Mouse (Mus musculus) hindbrain, embryonic 12.5 days (tissue): Measurements from ENCODE around the gene Slc2a12. TPM values are rescaled to one million over a fixed set of nuclear protein-coding genes. Genes with fewer than 3 reads are reported as not detected.

Source experiments
- ATAC-seq: fragments of 200-750 bp; cut with Nextera tagmentation; 2 replicates; pipeline ENCODE4 v1.8.0; 2017; ENCODE audit warnings: moderate TSS enrichment; ENCODE audit not compliant: low FRiP score
- H3K27ac ChIP-seq: fragments of 300-500 bp; sonication (generic); 2 replicates; pipeline ENCODE4 v1.5.1; 2016; ENCODE audit warnings: mild to moderate bottlenecking
- H3K27me3 ChIP-seq: fragments of 300-500 bp; sonication (generic); 2 replicates; pipeline ENCODE4 v1.6.1; 2016; ENCODE audit warnings: mild to moderate bottlenecking
- H3K36me3 ChIP-seq: fragments of 300-500 bp; sonication (generic); 2 replicates; pipeline ENCODE4 v1.6.1; 2016; ENCODE audit warnings: mild to moderate bottlenecking
- H3K4me1 ChIP-seq: fragments of 300-500 bp; sonication (generic); 2 replicates; pipeline ENCODE4 v1.6.1; 2016
- H3K4me2 ChIP-seq: fragments of 300-500 bp; sonication (generic); replicated peaks from 2 replicates; pipeline ENCODE4 v1.6.1; 2016; ENCODE audit warnings: mild to moderate bottlenecking
- H3K4me3 ChIP-seq: fragments of 300-500 bp; sonication (generic); 2 replicates; pipeline ENCODE4 v1.5.1; 2016; ENCODE audit warnings: mild to moderate bottlenecking
- H3K9ac ChIP-seq: fragments of 300-500 bp; sonication (generic); 2 replicates; pipeline ENCODE4 v1.6.1; 2016; ENCODE audit warnings: mild to moderate bottlenecking, moderate library complexity
- H3K9me3 ChIP-seq: fragments of 300-500 bp; sonication (generic); replicated peaks from 2 replicates; pipeline ENCODE4 v1.6.1; 2016; ENCODE audit warnings: mild to moderate bottlenecking
- WGBS: fragments of 180-500 bp; shearing (Covaris S2); methylation state at CpG from one replicate; pipeline ENCODE4 v1.1.7; 2016; 5-methylcytosine and 5-hydroxymethylcytosine counted together
- polyA plus RNA-seq: library from polyadenylated mRNA; unstranded; fragments of >200 nt; fragmentation: Nextera tagmentation; extraction: Ambion mirVana; gene quantifications from 2 replicates; pipeline ENCODE4 v1.2.1, GENCODE M21; 2016

Gene Slc2a12
- polyA plus RNA-seq, 1 experiment from 2014 or later: 3.7 TPM

DNA sequence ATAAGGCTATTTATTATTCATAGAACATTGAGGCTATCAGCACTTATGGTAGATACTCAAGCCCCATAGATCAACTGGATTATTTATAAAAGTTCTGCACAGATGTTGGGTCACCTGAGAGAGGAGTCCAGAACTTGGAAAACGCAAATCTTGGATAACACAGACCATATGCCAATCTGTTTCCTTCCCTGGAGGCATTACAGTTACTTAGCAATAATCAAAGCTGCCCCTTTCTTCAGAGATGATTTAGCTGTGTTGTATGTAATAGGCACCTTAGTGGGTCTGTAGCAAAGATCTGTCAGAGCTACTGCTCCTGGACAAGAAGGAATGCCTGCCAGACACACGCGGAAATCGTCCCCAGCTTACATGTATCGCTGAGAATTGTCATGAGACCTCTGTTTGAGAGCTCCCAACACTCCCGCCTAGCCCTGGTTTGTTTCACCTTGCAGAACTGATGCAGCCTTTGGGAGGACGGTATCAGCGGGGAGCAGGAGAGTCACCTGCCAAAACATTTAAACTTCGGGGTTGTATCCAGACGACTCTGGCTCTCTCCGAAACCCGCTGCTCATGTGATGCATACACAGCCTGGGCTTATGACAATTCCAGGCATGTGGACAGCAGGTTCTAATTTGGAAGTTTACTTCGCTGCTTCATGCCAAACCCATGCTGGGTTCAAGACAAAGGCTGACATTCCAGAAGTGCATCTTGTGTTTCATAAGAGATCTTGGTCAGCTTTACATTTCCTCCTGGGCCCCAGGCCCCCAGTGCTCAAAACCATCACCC is 31.2 kb downstream of the Slc2a12 start:
- no peak for ATAC-seq
- 64% methylated on average over 13 of the region's 13 CpGs for WGBS
- no peak overlapping the region for H3K4me3 ChIP-seq
- H3K27ac ChIP-seq: no peak overlapping the region
- H3K4me2 ChIP-seq: no peak overlapping the region
- H3K4me1 ChIP-seq: peaks cover 7% of the 10 kb centered on the region; the same call in 1 of the 2 replicates
- no peaks in the 10 kb centered on the region for H3K27me3 ChIP-seq
- no peaks in the 10 kb centered on the region for H3K9me3 ChIP-seq
- no peak overlapping the region for H3K9ac ChIP-seq
- no peaks in the 10 kb centered on the region for H3K36me3 ChIP-seq

DNA sequence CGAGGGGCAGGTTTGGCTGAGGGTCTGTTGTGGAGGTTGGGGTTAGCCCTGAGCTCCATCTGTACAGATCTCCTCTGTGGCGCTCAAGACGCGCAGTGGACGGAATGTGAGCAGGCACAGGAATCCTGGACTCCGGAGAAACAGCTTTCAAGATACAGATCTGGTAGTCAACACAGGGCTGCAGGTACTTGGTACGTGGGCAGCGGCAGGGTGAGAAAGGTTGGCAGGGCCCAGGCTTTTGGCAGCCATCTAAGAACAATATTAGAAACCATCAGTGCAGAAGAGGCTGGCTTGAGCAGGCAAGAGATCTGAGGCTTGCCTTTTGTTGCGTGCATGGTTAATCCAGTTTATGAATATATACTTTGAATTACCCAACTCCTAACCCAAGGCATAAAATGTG is 51.4 kb downstream of the Slc2a12 start:
- Histone ChIP-seq H3K36me3 (peaks cover 9% of the 10 kb centered on the region), H3K27ac (no peak overlapping the region), H3K4me3 (no peak overlapping the region), H3K4me1 (peaks cover 13% of the 10 kb centered on the region; the same call in 1 of the 2 replicates), H3K9me3 (no peaks in the 10 kb centered on the region), H3K9ac (no peak overlapping the region), H3K27me3 (no peaks in the 10 kb centered on the region), H3K4me2 (no peak overlapping the region)
- ATAC-seq: no peak
- 95% methylated on average over 9 of the region's 9 CpGs for WGBS

DNA sequence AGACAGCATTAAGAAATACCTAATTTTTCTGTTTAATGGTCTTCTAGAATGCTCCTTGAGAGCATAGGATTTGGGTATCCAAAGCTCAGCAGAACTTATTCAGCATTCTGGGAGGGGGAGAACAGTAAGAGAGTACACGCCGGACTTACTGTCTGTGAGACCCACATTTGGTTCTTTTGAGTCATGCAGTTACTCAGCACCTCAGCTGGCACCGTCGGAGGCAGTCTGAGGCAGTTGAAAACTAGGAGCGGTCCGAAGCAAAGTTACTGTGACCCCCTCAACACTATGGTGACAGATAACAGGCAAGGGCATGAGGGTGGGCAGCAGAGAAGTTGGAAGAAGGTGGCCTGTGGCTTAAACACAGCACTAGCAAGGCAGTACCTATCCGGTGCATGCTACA is 52.1 kb downstream of the Slc2a12 start:
- H3K4me2 ChIP-seq: no peak overlapping the region
- H3K4me1 ChIP-seq: peaks cover 13% of the 10 kb centered on the region; the same call in 1 of the 2 replicates
- no peak overlapping the region; the same call in 1 of the 2 replicates for H3K27ac ChIP-seq
- peaks cover 9% of the 10 kb centered on the region for H3K36me3 ChIP-seq
- H3K9ac ChIP-seq: no peak overlapping the region
- 83% methylated on average over 7 of the region's 7 CpGs for WGBS
- H3K9me3 ChIP-seq: no peaks in the 10 kb centered on the region
- ATAC-seq: no peak
- no peak overlapping the region for H3K4me3 ChIP-seq
- H3K27me3 ChIP-seq: no peaks in the 10 kb centered on the region

DNA sequence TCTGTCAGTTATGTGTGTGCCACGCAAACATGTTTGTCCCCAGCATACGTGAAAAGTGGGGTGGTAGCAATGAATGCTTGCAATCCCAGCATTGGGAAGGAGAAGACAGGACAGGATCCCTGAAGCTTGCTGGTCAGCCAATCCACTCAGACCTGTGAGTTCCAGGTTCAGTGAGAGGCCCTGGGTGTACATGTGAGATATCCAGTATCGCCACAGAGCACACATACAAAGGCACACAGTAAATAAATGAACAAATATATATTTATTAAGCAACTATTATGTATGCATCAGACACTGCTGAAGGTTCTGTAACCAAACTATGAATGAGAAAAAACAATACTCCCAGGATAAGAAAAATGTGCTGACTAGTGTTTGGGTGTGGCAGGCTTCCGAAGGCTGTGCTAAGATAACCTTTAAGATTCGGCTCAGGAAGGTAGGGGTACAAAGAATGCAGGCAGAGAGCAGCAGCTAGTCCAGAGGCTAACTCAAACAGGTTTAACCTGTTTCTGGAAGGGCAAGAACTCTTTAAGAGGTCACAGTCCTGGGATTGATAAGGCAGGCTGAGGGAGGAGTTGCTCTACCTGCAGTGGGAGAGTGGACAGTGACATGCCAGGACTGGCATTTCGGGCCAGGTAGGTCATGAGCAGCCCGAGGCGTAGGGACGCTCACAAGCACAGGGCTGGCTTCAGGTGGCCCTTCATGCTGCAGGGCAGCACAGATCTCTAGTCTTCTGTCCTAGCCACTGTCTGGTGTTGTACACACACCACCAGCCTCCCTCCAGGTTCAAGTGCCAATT is 53.5 kb downstream of the Slc2a12 start:
- no peaks in the 10 kb centered on the region for H3K27me3 ChIP-seq
- ATAC-seq: no peak
- no peaks in the 10 kb centered on the region for H3K9me3 ChIP-seq
- whole genome bisulfite sequencing: 90% methylated on average over 9 of the region's 9 CpGs
- H3K4me1 ChIP-seq: peaks cover 13% of the 10 kb centered on the region; the same call in 1 of the 2 replicates
- H3K27ac ChIP-seq: no peak overlapping the region
- H3K4me2 ChIP-seq: no peak overlapping the region
- peaks cover 13% of the 10 kb centered on the region for H3K36me3 ChIP-seq
- H3K9ac ChIP-seq: no peak overlapping the region
- no peak overlapping the region for H3K4me3 ChIP-seq

DNA sequence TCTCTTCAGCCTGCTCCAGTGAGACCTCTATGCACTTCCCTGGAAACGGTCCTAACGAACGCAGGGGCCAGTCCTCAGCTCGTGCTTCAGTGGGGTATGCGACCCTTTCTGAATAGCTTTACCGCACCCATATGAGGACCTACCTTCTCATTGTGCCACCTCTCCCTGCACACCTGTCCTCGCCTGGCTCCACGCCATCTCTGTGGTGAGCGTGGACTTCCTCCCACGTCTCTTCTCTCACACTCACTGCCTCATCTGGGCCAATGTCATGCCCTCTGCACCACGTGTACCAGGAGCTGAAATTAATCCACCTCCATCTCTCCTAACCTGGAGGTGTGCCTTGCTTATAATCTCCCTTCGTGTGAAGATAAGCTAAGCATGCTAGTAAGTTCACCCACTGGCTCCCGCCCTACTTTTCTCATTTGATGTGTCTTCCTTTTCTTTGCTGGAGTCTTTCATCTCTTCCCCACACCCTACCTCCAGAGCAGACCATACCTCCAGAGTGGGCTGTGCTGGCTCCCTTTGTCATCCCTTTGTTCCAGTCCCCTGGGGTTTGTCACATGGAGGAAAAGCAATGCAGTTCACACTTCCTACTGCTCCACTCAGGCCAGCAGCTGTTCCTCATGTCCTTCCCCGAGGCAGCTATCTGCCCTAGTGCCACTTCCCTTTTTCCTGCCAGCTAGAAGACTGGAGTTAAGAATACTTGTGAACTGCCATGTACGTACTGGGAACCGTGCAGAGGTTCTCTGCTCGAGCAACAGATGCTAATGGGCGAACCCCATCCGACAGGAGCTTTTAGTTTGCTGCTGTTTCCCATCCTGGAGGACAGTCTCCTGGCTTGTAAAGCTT is 54.9 kb downstream of the Slc2a12 start:
- WGBS: 84% methylated on average over 19 of the region's 19 CpGs
- Histone ChIP-seq H3K27ac (no peak overlapping the region), H3K4me1 (peaks cover 13% of the 10 kb centered on the region; the same call in 1 of the 2 replicates), H3K9me3 (no peaks in the 10 kb centered on the region), H3K36me3 (peaks cover 19% of the 10 kb centered on the region), H3K9ac (no peak overlapping the region), H3K4me3 (no peak overlapping the region), H3K27me3 (no peaks in the 10 kb centered on the region), H3K4me2 (no peak overlapping the region)
- ATAC-seq: no peak

DNA sequence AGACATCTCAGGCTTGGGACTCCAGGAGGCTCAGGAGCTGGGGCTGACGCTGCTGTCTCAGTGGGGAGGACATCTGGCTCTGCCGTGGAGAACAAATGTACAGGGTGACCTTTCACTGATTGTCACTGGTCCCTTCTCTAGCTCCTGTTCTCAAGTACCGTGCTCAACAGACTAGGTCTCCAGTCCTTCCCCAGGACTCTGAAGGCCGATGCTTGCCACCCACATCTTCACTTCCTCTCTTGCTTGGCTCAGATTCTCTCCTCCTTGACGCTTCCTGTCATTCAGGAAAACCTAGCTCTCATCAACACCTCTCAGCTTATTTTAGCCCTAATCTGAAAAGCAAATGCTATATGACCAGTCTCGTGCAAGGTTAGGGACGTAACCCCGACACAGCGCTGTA is 56.0 kb downstream of the Slc2a12 start:
- 81% methylated on average over 9 of the region's 9 CpGs for WGBS
- Histone ChIP-seq H3K4me3 (no peak overlapping the region), H3K27ac (no peak overlapping the region), H3K4me1 (peaks cover 13% of the 10 kb centered on the region; the same call in 1 of the 2 replicates), H3K9me3 (no peaks in the 10 kb centered on the region), H3K36me3 (peaks cover 27% of the 10 kb centered on the region), H3K27me3 (no peaks in the 10 kb centered on the region), H3K9ac (no peak overlapping the region), H3K4me2 (no peak overlapping the region)
- ATAC-seq: no peak

DNA sequence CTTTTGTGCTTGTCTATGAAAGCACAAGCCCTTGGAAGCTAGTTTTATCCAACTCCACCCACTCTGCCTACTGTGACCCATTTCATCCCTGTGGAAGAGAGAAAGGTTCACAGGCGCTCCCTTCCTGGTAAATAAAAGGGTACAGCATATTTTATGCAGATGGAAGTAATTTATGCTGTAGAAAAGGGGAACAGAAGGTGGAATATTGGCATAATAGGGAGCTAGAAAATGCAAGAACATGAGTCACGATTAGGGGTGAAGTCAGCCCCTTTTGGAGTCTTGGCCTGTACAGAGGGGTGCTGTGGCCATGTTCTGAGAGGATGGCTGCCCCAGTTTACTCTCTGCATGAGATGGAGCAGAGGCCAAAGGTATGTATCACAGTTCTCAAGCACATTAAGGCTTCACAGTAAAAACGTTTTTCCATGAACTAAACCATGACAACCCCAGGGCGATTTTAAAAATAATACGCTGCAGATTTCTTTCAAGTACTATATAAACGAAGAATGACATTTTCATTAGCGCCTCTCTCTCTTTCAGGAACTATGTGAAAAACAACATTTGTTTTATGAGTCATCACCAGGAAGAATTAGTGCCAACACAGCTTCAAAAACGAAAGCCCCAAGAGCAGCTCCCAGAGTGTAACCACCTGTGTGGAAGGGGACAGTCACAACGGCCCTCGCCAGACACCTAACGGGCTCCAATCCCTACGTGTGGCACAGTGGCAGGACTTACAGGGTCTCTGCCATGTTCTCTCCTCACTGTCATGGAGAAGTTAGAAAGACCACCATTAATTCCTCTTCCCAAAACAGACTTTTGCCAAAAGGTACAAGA is 56.9 kb downstream of the Slc2a12 start:
- 83% methylated on average over 12 of the region's 12 CpGs for WGBS

DNA sequence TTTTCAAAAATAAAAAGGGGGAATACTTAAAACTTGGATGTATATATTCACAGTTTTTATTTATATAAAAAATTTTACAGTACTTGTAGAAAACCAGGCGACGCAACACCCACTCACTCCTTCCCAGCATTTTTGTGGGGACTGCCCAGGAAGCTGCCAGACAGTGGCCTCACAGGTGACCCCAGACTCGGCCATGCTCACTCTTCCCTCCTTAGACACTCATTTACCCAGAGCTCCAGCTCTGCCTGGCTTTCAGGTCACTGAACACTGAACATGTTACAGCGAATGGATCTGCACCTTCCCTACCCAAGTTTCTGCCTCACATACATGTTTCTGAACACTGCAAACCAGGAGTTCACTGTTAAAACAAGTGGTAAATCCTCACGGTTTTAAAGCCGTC is 59.0 kb downstream of the Slc2a12 start:
- ATAC-seq: no peak
- WGBS: 93% methylated on average over 6 of the region's 6 CpGs
- H3K4me3 ChIP-seq: no peak overlapping the region
- H3K9me3 ChIP-seq: no peaks in the 10 kb centered on the region
- H3K36me3 ChIP-seq: peaks cover 57% of the 10 kb centered on the region
- H3K27me3 ChIP-seq: no peaks in the 10 kb centered on the region
- H3K9ac ChIP-seq: no peak overlapping the region
- no peak overlapping the region for H3K4me2 ChIP-seq
- no peak overlapping the region for H3K27ac ChIP-seq
- peaks cover 9% of the 10 kb centered on the region; the same call in 1 of the 2 replicates for H3K4me1 ChIP-seq

More for the DNA sequence above, 56.9 kb downstream of the Slc2a12 start:
- no peaks in the 10 kb centered on the region for H3K9me3 ChIP-seq
- H3K27me3 ChIP-seq: no peaks in the 10 kb centered on the region
- no peak for ATAC-seq
- no peak overlapping the region for H3K9ac ChIP-seq
- H3K4me1 ChIP-seq: peaks cover 13% of the 10 kb centered on the region; the same call in 1 of the 2 replicates
- H3K27ac ChIP-seq: no peak overlapping the region
- peaks cover 36% of the 10 kb centered on the region for H3K36me3 ChIP-seq
- no peak overlapping the region for H3K4me2 ChIP-seq
- H3K4me3 ChIP-seq: no peak overlapping the region

DNA sequence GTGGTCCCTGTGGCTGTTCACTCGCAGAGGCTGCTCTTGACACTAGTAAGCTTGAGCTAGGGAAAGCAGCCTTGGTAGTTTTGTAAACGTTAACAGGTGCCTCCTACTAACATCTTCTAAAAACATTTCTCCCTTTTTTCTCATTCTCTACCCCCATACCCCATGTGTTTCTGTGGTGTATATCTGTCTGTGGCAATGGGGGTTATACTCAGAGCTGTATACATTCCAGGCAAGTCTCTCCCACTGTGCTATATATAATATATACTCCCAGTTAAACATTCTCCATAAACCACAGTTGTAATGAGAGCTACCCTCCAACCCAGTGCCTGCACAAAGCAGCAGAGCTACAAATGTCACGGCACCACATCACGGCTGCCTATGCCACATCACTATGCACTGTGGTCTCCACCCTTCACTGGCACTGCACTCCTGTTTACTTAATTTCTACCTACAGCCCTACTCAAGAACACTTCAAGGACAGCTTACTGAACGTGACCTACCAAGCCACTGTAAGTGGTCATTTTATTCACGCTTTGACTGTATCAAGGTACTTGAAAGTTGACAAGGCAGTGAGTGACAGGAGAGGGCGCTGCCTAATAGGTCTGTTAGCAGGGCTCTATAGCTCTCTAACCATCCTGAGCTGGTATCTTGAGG is 63.5 kb downstream of the Slc2a12 start:
- Histone ChIP-seq H3K4me3 (no peak overlapping the region), H3K9ac (no peak overlapping the region), H3K27ac (no peak overlapping the region), H3K4me1 (no peaks in the 10 kb centered on the region), H3K36me3 (peaks cover 57% of the 10 kb centered on the region), H3K9me3 (no peaks in the 10 kb centered on the region), H3K4me2 (no peak overlapping the region), H3K27me3 (no peaks in the 10 kb centered on the region)
- WGBS: 94% methylated on average over 7 of the region's 7 CpGs
- ATAC-seq: no peak

DNA sequence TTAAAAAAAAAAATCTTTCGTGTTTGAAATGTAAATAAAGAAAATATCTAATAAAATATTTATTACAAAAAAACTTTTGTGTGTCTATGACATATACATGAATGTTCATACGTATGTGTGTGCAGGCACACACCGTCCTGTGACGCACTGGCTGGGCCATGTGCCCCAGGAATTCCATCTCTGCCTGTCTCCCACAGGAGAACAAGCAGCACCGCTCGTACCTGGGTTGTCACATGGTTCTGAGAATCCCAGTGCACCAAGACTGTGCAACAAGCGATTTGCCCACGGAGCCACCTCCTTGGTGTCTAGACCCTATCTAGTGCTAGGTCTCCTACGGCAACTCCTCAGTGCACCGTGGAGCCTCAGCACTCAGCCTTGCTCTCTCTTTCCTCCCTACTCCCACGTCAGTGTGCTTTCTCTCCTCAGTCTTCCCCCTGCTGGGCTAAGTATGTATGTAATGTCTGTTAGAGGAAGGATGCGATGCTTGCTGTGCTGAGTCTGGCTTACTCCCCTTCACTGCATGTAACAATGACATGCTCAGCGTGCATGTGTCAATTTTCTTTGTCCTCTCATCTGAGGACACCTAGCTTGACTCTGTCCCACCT is 65.5 kb downstream of the Slc2a12 start:
- no peak for ATAC-seq
- H3K27me3 ChIP-seq: no peaks in the 10 kb centered on the region
- H3K27ac ChIP-seq: no peak overlapping the region
- H3K4me3 ChIP-seq: no peak overlapping the region
- 0 out of 2 replicates have a peak, but pooled peaks cover 2% of the 10 kb centered on the region for H3K4me1 ChIP-seq
- peaks cover 48% of the 10 kb centered on the region for H3K36me3 ChIP-seq
- no peaks in the 10 kb centered on the region for H3K9me3 ChIP-seq
- WGBS: 84% methylated on average over 13 of the region's 13 CpGs
- no peak overlapping the region for H3K9ac ChIP-seq
- no peak overlapping the region for H3K4me2 ChIP-seq
